Mouse (Mus musculus): ENCODE data around the gene Kctd10. TPM values are rescaled to one million over a fixed set of nuclear protein-coding genes. Genes with fewer than 3 reads are reported as not detected.

The Kctd10 gene
- polyA plus RNA-seq, 2 experiments from 2014 or later: 54.7 to 70.7 TPM

GRCm38 (mm10) chr5:114343612-114344011, 36.7 kb downstream of the Kctd10 start:
- no peak for ATAC-seq

DNA sequence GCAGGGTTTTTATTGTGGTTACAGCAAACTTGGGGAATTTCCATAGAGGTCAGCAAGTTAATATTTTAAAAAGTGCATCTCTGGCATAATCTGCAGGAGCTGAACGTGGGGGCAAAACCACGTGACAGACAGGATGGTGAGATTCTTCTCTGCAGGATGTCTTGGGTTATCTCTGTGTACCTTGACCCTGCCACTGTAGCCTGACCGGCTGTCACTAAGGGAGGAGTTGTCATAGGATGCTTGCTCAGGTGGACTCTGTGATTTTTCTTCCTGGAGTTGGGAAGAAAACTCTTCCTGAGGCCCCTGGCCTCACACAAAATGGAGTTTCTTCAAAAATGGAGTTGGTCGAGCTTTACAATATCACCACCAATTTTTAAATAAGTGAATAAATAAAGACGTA, 37.3 kb downstream of the Kctd10 start:
- no peak for ATAC-seq

DNA sequence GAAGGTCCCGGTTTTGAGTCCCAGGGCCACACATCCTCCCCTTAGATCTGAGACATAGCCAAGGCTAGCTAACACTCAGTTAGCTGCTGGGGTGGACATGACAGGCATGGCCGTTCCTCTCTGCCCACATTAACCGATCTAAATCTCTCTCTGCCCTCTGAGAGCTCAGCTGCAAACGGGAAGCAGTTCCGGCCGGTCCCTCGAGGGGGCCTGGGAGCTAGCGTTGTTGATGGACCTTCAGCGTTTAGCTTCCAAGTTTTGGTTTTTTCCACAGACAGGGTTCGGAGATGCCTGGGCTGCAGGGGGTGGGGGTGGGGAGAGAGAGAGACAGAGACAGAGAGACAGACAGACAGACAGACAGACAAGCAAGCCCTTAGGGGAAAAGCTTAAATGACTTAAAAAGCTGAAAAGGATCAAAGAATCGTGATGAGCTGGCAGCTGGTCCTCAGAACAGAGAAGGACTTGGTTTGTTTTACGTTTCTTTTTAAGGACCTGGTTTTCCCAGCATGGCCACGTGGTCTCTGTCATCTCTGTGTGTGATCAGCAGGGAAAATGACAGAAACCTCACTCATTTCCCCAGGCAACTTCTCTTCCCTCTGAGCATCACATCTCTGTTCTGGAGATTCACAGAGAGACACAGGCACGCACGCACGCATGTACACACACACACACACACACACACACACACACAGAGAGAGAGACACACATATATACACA, 56.4 kb downstream of the Kctd10 start:
- ATAC-seq: peak; percentile 28

DNA sequence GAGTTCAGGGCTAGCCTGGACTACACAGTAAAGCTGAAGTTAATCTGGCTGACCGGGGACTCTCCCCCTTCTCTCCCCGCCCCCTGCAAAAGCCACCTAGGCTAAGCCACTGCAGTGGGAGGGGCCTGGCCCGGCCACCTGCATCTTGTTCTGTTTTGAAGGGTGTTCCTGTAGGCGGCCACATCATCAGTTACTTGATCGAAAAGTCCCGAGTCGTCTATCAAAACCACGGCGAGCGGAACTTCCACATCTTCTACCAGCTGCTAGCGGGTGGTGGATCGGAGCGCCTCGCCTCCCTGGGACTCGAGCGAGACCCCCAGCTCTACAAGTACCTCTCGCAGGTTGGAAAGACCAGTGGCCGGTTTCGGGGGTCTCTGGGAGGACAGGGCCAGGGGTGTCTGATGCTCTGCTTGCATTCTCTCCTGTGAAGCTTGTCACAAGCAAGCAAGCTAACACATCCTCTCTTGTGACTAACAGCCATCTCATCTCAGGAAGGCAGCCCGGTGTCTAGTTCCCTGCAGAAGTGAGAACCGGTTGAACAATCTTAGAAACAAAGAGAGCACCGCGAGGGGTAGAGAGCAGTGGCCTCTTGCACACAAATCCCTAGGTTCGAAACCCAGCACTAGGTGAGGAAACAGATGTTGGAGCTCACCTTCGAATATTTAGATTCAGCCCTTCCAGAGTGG, 57.1 kb downstream of the Kctd10 start:
- peak; percentile 93 for ATAC-seq

Other genes starting within 250 kb of the Kctd10 start
- 1 to 10 TPM in 1 of 2 experiments, under 1 TPM in 1; 0.95 to 3.1 TPM for gene Acacb, start 234.0 kb downstream of the Kctd10 start, polyA plus RNA-seq (2017; shearing (Covaris generic))
- gene Foxn4, start 106.7 kb downstream of the Kctd10 start, polyA plus RNA-seq (2017; shearing (Covaris generic)): not detected
- gene Myo1h, start 91.3 kb downstream of the Kctd10 start, polyA plus RNA-seq (2017; shearing (Covaris generic)): 1 to 10 TPM; 2.2 to 2.8 TPM
- gene Ube3b, start 99 bp upstream of the Kctd10 start, polyA plus RNA-seq (2017; shearing (Covaris generic)): 10 to 100 TPM; 20.5 to 28.7 TPM
- 1 to 10 TPM; 4.0 to 5.3 TPM for gene Mmab, start 63.6 kb upstream of the Kctd10 start, polyA plus RNA-seq (2017; shearing (Covaris generic))
- 10 to 100 TPM; 14.7 to 18.0 TPM for gene Mvk, start 63.8 kb upstream of the Kctd10 start, polyA plus RNA-seq (2017; shearing (Covaris generic))
- gene Fam222a, start 187.5 kb upstream of the Kctd10 start, polyA plus RNA-seq (2017; shearing (Covaris generic)): not detected